Mouse (Mus musculus) C2C12 (cell line): ENCODE data around the gene Rapgef1.

Source experiments
- CEBPB ChIP-seq: IDR thresholded peaks from one replicate; pipeline ENCODE4 v1.6.1; 2011; ENCODE audit warnings: low read depth, mild to moderate bottlenecking, control low read depth, moderate library complexity
- CTCF ChIP-seq: IDR thresholded peaks from one replicate; pipeline ENCODE4 v1.5.1; 2011; ENCODE audit not compliant: control insufficient read depth, insufficient read depth, insufficient read length
- FOSL1 ChIP-seq: IDR thresholded peaks from one replicate; pipeline ENCODE4 v1.8.0; 2011; ENCODE audit warnings: mild to moderate bottlenecking, low read length; ENCODE audit not compliant: poor library complexity, insufficient read depth, severe bottlenecking
- MAX ChIP-seq: IDR thresholded peaks from one replicate; pipeline ENCODE4 v1.6.1; 2011; ENCODE audit warnings: mild to moderate bottlenecking, control low read depth
- MYOD1 ChIP-seq: IDR thresholded peaks from one replicate; pipeline ENCODE4 v1.6.1; 2011; ENCODE audit warnings: low read depth; ENCODE audit not compliant: control insufficient read depth, insufficient read length
- USF1 ChIP-seq: IDR thresholded peaks from one replicate; pipeline ENCODE4 v1.6.1; 2011; ENCODE audit warnings: low read depth, mild to moderate bottlenecking, control low read depth, moderate library complexity

DNA sequence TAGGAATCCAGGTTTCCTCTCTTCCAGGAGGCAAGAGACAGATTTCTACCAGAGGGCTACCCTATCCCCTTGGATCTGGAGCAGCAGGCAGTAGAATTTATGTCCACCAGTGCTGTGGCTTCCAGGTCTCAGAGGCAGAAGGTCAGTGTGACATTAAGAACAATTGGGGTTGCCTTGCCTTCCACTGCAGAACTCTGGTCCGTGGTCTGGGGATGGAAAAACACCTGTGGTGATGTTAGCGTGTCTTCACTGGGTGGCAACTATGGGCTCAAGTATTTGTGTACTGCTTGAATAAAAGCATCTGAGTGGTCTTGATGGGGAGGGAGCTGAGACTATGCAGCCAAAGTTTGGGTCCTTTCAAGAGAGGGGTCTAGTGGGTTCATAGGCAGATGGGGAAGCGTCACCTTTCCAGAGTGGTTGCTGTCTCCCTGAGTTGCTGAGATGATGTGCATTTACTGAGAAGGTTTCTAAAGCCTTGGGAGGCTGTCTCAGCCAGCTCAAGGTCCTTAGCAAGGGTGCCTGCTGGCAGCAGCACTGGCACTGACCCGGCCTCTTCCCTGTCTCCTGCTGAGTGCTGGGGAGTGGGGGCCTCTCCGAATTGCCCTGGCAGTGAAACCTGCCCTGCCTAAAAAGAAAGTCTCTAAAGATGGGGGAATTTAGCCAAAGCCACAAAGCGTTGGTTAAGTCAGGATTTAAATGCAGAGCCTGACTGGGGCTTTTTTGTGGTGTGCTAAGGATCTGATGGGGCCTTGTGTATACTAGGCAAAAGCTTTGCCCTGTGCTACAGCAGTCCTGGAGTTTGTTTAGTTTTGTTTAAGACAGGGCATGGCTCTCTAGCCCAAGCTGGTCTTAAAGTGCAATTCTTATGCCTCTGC lies 60.4 kb downstream of the Rapgef1 start:
- no peak for TF ChIP-seq CTCF
- no peak for TF ChIP-seq CEBPB
- TF ChIP-seq MYOD1 = no peak
- TF ChIP-seq MAX = no peak
- TF ChIP-seq USF1 = no peak
- no peak for TF ChIP-seq FOSL1
